Mouse (Mus musculus) MEL (cell line): ENCODE results near the gene Krt12.

Experiments
- CHD2 ChIP-seq: IDR thresholded peaks from 2 replicates; pipeline ENCODE4 v1.6.1; 2011; ENCODE audit warnings: low read length, improper control_type of control experiment
- CTCF ChIP-seq, 3 experiments: IDR thresholded peaks in 2 of 3; conservative IDR thresholded peaks in 1 of 3; 2 replicates each; pipeline ENCODE4 v1.5.1; 2011 to 2012; ENCODE audit warnings: low read length in 3 of 3, low read depth in 2 of 3, mild to moderate bottlenecking in 2 of 3, improper control_type of control experiment in 1 of 3, inconsistent platforms in 1 of 3, mixed read lengths in 1 of 3, moderate library complexity in 1 of 3; ENCODE audit not compliant: control insufficient read depth in 1 of 3, insufficient read depth in 1 of 3, poor library complexity in 1 of 3, severe bottlenecking in 1 of 3
- EP300 ChIP-seq, 2 experiments: IDR thresholded peaks; 2 replicates each; pipeline ENCODE4 v1.6.1; 2011; ENCODE audit warnings: improper control_type of control experiment in 2 of 2, low read length in 2 of 2, low read depth in 1 of 2, mild to moderate bottlenecking in 1 of 2
- GABPA ChIP-seq: IDR thresholded peaks from 2 replicates; pipeline ENCODE4 v1.6.1; 2012; ENCODE audit warnings: low read depth, mild to moderate bottlenecking, inconsistent platforms, low read length, improper control_type of control experiment, moderate library complexity
- GATA1 ChIP-seq: IDR thresholded peaks from 2 replicates; pipeline ENCODE4 v1.6.1; 2011; ENCODE audit warnings: low read depth, low read length, improper control_type of control experiment
- MAZ ChIP-seq: IDR thresholded peaks from 2 replicates; pipeline ENCODE4 v1.6.1; 2012; ENCODE audit warnings: low read depth, mild to moderate bottlenecking, inconsistent platforms, low read length, improper control_type of control experiment
- MEF2A ChIP-seq: IDR thresholded peaks from 2 replicates; pipeline ENCODE4 v1.6.1; 2014; ENCODE audit warnings: low read depth, mild to moderate bottlenecking, inconsistent platforms, low read length, improper control_type of control experiment; ENCODE audit not compliant: poor library complexity, insufficient replicate concordance, severe bottlenecking; ENCODE audit errors: extremely low read depth
- NELFE ChIP-seq: IDR thresholded peaks from 2 replicates; pipeline ENCODE4 v1.6.1; 2011; ENCODE audit warnings: low read depth, low read length, improper control_type of control experiment
- POLR2A ChIP-seq, 2 experiments: IDR thresholded peaks; 2 replicates each; pipeline ENCODE4 v1.6.1; 2011 to 2012; ENCODE audit warnings: low read length in 2 of 2, mild to moderate bottlenecking in 2 of 2, control low read depth in 1 of 2, improper control_type of control experiment in 1 of 2, low read depth in 1 of 2, moderate library complexity in 1 of 2; ENCODE audit not compliant: control insufficient read depth in 1 of 2, insufficient read depth in 1 of 2, poor library complexity in 1 of 2
- POLR2AphosphoS2 ChIP-seq: IDR thresholded peaks from 2 replicates; pipeline ENCODE4 v1.6.1; 2011; ENCODE audit warnings: low read length, improper control_type of control experiment
- TAL1 ChIP-seq: IDR thresholded peaks from 2 replicates; pipeline ENCODE4 v1.6.1; 2012; ENCODE audit warnings: mild to moderate bottlenecking, inconsistent platforms, low read length, moderate library complexity, mixed read lengths
- TBP ChIP-seq: IDR thresholded peaks from 2 replicates; pipeline ENCODE4 v1.8.0; 2011; ENCODE audit warnings: low read depth, low read length, improper control_type of control experiment
- TCF12 ChIP-seq: IDR thresholded peaks from 2 replicates; pipeline ENCODE4 v1.6.1; 2014; ENCODE audit warnings: low read depth, mild to moderate bottlenecking, inconsistent platforms, low read length, improper control_type of control experiment, moderate library complexity
- ZNF384 ChIP-seq: IDR thresholded peaks from 2 replicates; pipeline ENCODE4 v1.6.1; 2012; ENCODE audit warnings: low read depth, mild to moderate bottlenecking, inconsistent platforms, low read length, improper control_type of control experiment

DNA sequence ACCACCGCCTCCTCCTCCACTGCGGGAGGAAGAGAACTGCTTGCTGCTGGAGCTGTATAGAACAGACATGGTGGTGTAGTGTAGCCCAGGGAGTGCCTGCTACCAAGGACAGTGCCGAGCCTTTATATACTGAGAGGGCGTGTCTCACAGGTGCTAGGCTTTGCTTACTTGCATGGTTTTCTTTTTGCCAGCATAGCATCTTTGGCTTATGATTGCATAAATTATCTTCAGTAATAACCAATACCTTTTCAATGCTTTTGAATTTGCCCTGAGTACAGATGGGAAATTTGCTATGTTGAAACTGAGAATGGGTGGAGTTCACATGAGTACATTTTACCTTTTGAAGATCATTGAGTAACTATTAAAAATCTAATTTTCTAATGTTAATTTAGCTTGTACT lies 32.8 kb downstream of the Krt12 start, which contains the start of gene Krt10:
- TF ChIP-seq TCF12 = no peak
- no peak for TF ChIP-seq ZNF384
- no peak for TF ChIP-seq NELFE
- TF ChIP-seq TAL1 = no peak
- no peak for TF ChIP-seq POLR2A (IDR thresholded peaks at IDR 0.05; ENCODE audit: control insufficient read depth in 1 of 2, insufficient read depth in 1 of 2, low read depth in 1 of 2, low read length in 2 of 2, poor library complexity in 1 of 2)
- TF ChIP-seq EP300 (IDR thresholded peaks at IDR 0.05; ENCODE audit: low read depth in 1 of 2, low read length in 2 of 2) = no peak
- no peak for TF ChIP-seq MAZ
- TF ChIP-seq POLR2AphosphoS2 = no peak
- no peak for TF ChIP-seq GABPA
- TF ChIP-seq CTCF (IDR thresholded peaks at IDR 0.05 in 2 of 3, conservative IDR thresholded peaks at IDR 0.05 in 1 of 3; ENCODE audit: control insufficient read depth in 1 of 3, insufficient read depth in 1 of 3, low read depth in 2 of 3, low read length in 3 of 3, poor library complexity in 1 of 3, severe bottlenecking in 1 of 3) = no peak
- no peak for TF ChIP-seq TBP
- TF ChIP-seq CHD2 = no peak
- TF ChIP-seq GATA1 = no peak
- TF ChIP-seq MEF2A = no peak
